Mouse (Mus musculus) thymus, adult 18-20 months (tissue): ENCODE measurements at regions not wholly inside any gene's neighbourhood (a gene's known extent, or its start where the extent isn't known, plus 50 kb on each side); places are given as distances from the start of the nearest gene placed in this dataset.

ENCODE experiments used
- DNase-seq, 2 experiments: peaks; one replicate each; pipeline ENCODE4 v3.0.0; 2022; ENCODE audit warnings: mixed read lengths in 2 of 2

DNA sequence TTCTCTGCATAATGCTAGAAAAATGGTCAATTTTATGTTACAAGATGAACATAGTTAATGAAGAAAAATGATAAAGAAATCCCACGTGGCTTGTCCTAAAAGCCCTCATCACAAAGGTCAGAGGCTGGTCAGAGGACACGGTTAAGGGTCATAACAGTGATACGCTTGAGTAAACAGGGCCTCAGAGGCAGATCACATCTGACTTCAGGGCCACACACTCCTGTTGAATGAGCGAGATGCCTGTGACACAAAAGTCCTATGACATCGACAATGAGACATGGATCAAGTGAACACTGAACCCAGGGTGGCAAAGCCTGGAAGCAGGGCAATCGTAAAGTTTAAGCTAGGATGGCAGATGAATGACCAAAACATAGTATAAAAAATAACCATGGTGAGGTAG lies 61.0 kb upstream of the Gm6993 start:
- DNase-seq = no peak

- no peak for DNase-seq
Measured at GRCm38 (mm10) chr12:31183632-31184031, 56.9 kb upstream of the Gm6993 start.

DNA sequence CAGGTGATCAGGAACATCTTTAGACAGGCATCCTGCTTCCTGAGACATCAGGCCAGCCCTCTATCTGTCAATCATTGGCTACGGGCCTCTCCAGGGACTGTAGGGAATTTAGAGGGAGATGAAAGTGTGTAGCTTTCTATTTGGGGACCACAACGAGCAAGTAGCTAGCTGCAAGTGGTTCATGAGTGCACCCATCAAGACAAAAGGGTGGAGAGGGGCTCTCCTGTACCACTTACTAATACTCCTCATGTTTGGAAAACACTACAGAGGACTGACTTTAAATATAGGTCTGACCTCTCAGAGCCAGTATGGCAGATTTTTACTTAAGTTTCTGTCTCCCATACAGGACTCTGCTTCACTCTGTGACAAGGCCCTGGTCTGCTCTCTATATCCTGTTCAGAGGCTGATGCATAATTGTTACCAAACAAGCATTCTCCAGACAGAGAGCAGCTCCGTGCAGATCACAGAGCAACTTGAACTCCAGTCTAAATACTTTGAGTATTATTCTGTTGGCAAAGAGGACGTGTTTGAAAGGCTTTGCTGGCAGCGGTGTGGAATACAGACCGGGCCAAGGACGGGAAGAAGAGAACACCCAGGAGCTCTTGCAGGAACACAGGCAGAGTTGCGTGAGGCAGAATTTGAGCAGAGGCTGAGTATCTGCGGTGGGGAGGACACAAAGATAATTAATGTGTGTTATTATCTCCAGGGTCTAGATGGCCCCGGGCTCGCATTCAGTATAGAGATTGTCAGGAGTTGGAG lies 56.2 kb upstream of the Gm6993 start:
- peak in 1 of 2 experiments; percentile 1 for DNase-seq

- no peak for DNase-seq
Measured at GRCm38 (mm10) chr12:31185177-31185932, 55.2 kb upstream of the Gm6993 start.

GRCm38 (mm10) chr12:31185933-31186845 lies 54.4 kb upstream of the Gm6993 start:
- no peak for DNase-seq

- no peak for DNase-seq
Measured at GRCm38 (mm10) chr12:31188011-31188576, 52.5 kb upstream of the Gm6993 start.

- DNase-seq = no peak
Measured at GRCm38 (mm10) chr12:31190265-31190664, 50.3 kb upstream of the Gm6993 start.
